Mouse (Mus musculus) CH12F3 (cell line): ENCODE data around the gene Ube2j1.

ENCODE experiments used
- in situ Hi-C: fragments of 300-500 bp; cut with MboI; formaldehyde crosslinking; loops from 2 replicates; pipeline ENCODE4 v1.14.3; 2020; ENCODE audit warnings: low sequenced_read_pairs

The Ube2j1 gene

GRCm38 (mm10) chr4:33012484-33012883 lies 18.7 kb upstream of the Ube2j1 start:
- in situ Hi-C loops: no loop called here

DNA sequence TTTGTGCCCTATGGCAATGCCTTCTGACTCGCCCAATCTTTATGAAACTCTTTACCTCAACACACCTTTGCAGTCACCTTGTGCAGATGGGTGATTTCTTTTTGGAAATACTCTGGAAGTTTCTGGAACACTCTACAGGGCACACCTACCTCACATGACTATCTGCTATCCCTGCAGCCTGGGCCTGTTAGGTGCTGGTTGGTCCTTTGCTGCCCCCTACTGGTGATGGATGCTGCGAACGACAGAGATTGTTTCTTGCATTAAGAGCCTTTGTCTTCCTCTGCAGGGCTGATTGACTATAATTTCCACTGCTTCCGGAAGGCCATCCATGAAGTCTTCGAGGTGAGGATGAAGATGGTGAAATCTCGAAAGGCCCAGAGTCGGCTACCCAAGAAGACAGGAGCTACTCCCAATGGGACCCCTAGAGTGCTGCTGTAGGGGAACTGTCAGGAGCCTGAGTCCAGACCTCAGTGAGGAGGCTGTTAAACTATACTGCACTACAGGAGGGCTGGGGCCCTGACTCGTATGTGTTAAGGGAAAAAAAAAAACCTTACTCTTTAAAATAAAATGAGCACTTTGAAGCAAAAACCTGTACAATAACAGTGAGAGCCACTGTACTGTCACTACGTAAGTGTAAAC lies 12.7 kb upstream of the Ube2j1 start:
- in situ Hi-C loops: no loop called here

GRCm38 (mm10) chr4:33024420-33024819 lies 6.8 kb upstream of the Ube2j1 start:
- in situ Hi-C loops: no loop called here

GRCm38 (mm10) chr4:33029104-33029503 lies 2.1 kb upstream of the Ube2j1 start:
- in situ Hi-C loops: no loop called here

- in situ Hi-C loops: no loop called here
Measured at GRCm38 (mm10) chr4:33030264-33031194, 687 bp upstream of the Ube2j1 start.

- in situ Hi-C loops: no loop called here
Measured at GRCm38 (mm10) chr4:33032045-33032444, 829 bp downstream of the Ube2j1 start.

GRCm38 (mm10) chr4:33033515-33033914 lies 2.3 kb downstream of the Ube2j1 start:
- in situ Hi-C loops: no loop called here

GRCm38 (mm10) chr4:33039826-33040225 lies 8.6 kb downstream of the Ube2j1 start:
- in situ Hi-C loops: no loop called here

- in situ Hi-C loops: no loop called here
Measured at GRCm38 (mm10) chr4:33049601-33050000, 18.4 kb downstream of the Ube2j1 start.

DNA sequence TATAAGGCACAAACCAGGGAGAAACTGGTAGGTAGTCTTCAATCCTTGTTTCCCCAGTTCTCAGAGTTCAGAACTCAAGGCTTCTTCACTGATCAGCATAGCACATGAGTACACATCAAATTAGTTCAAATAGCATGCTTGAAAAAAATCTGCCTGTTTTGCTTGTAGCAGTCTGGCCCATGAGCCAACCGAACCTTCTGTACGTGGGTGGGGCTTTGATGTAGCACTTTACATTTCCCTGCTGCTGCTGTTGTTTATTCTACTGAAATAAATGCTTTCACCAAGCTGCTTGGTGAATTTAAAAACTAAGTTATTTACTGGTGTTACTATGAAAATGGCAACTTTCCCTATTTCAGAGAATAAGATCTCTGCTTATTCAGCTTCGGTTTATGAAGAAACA lies 20.8 kb downstream of the Ube2j1 start:
- in situ Hi-C loops: no loop called here

DNA sequence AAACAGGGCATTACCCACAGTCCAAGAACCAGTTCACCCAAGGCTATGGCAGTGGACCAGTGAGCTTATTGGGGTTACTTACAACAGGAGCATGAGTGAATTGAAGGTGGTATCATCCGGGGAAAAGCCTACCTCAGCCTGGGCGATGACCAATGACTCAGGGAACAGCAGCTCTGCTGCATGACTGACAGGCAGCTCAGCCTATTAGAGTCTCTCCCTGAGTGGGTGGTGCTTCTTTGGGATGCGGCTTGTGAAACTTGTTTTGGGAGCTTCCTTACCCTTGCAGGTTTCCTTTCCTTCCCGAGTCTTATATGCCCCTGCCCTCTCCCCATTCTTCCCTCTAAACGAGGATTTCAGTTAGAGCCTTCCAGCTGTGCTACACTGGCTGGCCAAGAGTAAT lies 21.4 kb downstream of the Ube2j1 start:
- in situ Hi-C loops: no loop called here

DNA sequence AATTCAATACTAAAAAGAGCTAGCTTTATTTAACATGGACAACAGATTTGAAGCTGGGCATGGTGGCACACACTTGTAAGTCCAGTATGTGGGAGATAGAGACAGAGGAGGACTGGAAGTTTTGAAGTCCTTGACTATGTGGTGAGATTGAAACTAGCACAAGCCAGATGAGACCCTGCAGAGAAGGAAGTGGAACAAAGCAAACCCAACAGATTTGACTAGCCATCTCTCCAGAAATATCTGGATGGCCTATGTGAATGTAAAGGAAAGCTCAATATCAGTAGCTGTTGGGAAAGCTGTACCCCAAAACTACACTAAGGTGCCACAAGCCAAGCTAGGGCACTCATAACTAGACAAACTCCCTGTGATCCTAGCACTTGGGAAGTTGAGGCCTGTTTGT lies 23.2 kb downstream of the Ube2j1 start:
- in situ Hi-C loops: no loop called here

DNA sequence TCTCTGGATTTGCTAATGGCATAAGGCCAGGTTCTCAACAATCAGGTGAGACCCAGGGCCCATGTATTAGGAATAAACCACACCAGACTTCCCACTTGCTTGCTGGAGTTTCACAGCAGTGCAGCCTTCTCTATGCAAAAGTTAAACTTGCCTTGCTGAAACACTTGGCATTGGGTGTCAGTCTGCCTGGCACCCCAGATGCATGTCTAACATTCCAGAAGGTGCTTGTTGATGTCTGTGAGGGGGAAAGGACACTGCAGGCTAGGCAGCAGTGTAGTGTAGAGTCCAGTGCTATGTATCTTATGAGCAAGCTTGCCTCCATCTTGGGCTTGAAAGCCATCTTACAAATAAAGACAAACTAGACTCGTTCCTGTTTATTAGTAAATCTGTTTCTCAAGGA lies 25.1 kb downstream of the Ube2j1 start:
- in situ Hi-C loops: no loop called here

- in situ Hi-C loops: no loop called here
Measured at GRCm38 (mm10) chr4:33057890-33058687, 26.9 kb downstream of the Ube2j1 start.

DNA sequence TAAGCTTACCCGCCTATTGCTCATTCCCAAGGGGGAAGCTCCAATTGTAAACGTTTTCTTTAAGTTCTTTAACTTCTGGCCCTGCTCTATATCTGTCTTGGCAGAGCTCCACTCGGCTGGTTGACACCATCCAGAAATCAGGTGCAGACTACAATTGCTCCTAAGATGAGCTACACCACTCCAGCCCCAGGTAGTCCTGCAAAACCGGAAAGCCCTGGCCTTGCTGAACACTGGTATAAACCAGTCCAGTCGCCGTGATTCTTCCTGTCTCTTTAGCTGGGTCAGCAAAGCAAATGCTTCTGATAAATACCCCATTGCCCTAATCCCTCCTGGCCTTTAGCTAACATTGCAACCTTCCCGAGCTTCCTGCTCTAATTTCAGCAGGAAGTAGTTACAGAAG lies 29.9 kb downstream of the Ube2j1 start:
- in situ Hi-C loops: no loop called here

DNA sequence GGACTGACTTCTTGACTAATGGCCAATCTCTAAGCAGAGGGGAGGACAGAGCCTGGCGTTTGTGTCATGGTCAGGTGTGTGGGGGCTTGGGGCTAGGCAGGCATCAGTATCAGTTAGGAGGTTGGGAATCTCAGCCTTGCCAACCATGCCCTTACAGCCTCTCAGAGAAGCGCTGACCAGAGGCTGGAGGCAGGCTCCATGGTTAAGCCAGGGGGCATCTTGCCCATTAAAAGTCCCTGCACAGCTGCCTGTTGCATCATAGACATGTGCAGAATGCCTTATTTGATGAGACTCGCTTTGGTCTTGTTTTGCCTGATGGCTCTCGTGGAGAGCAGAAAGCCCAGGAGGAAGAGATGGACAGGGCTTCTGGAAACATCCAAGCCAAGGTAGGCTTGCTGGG lies 31.8 kb downstream of the Ube2j1 start, which contains the start of gene Gabrr2:
TSS of gene Gabrr2 (plus strand) at position 19 of the 400 bp plus-strand sequence.
- in situ Hi-C loops: no loop called here

- in situ Hi-C loops: no loop called here
Measured at GRCm38 (mm10) chr4:33064986-33065385, 33.8 kb downstream of the Ube2j1 start.

DNA sequence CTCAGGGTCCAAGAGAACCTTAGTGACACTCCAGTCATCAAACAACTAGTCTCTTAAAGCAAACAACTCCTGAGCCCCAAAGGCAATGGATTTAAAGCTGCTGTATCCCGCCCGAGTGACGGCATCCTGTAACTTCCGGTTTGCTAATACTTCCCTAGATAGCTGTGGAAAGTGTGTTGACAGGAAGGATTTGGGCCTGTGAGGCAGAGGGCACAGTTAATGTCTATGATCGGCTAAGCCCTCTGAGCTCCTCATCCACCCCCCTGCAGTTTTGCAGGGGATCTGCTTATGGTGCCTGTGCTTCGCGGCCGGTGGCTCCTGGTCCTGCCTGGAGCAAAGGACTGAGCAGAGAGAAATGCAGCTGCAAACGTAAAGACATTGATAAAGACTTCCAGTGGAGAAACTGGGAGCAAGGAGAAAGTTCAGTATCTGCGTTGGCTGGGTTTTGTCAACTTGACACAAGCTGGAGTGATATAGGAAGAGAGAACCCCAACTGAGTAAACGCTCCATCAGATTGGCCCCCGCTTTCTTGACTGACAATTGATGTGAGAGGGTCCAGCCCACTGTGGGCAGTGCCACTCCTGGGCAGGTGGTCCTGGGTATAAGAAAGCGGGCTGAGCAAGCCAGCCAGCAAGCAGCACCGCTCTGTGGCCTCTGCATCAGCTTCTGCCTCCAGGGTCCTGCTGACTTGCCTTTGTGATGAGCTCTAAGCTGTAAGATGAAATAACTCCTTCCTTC lies 35.2 kb downstream of the Ube2j1 start:
- in situ Hi-C loops: no loop called here

GRCm38 (mm10) chr4:33067331-33067730 lies 36.1 kb downstream of the Ube2j1 start:
- in situ Hi-C loops: no loop called here

- in situ Hi-C loops: no loop called here
Measured at GRCm38 (mm10) chr4:33067826-33068225, 36.6 kb downstream of the Ube2j1 start.

DNA sequence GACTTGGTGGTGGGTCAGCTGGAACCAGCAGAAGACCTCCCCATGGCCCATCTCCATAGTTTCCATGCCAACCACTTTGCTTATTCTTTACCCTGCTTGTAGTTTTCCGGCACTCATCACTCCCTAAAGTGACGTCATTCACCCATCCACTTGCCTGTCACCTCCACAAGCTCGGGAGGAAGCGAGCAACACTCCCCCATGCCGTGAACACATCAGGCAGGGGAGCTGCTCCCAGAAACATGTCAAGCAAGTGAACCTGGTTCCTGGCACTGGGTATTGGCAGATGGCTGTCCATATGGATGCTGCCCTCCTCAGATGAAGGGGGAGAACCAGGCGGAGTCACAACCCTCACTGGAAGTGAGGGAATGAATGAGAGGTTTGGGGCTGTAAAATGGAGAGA lies 37.7 kb downstream of the Ube2j1 start:
- in situ Hi-C loops: no loop called here
